In the genomic region with DNA sequence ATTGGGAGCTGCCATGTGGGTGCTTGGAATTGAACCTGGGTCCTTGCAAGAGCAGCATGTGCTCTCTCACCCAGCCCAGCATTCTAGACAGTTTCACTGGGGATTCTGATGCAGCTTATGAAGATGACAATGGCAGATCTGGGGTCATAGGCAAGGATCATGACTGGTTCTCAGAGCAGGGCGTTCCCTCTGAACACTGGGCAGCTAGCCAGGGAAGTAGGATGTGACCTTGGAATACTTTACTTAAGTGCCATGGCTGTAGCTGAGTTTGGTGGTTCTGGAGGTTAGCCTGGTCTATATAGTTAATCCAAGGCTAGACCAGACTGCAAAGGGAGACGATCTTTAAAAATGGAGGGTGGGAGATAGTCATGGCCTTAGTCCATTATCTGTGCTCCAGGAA, we compare ENCODE assay signal across 18 mouse cellular contexts.
"Had no signal": no experiment of that assay in that cellular context is flagged by ENCODE, and none has a peak within 500 bp of the region (broad histone marks: within the 10 kb centered on the region; RNA-seq: fewer than 3 reads in every experiment).

No protein-coding gene starts in this region.

- H3K9me3 ChIP-seq: intestine, embryonic 15.5 days; liver, embryonic 12.5 days; liver, embryonic 15.5 days; lung, embryonic 15.5 days; megakaryocyte, embryonic 14.5 days; midbrain, embryonic 10.5 days; midbrain, embryonic 13.5 days; neural tube, embryonic 13.5 days; stomach, embryonic 15.5 days had no signal

- H3K36me3 ChIP-seq: intestine, embryonic 15.5 days; liver, embryonic 12.5 days; liver, embryonic 15.5 days; lung, embryonic 15.5 days; midbrain, embryonic 10.5 days; midbrain, embryonic 13.5 days; neural tube, embryonic 13.5 days; stomach, embryonic 15.5 days had no signal

- H3K4me3 ChIP-seq: intestine, embryonic 15.5 days; left cerebral cortex, adult 2 months; liver, embryonic 12.5 days; liver, embryonic 15.5 days; lung, embryonic 15.5 days; megakaryocyte, embryonic 14.5 days; midbrain, embryonic 10.5 days; midbrain, embryonic 13.5 days; myocyte; neural tube, embryonic 13.5 days; stomach, embryonic 15.5 days had no signal

- H3K27ac ChIP-seq: intestine, embryonic 15.5 days; kidney, postnatal 0 days; left cerebral cortex, adult 2 months; liver, embryonic 12.5 days; liver, embryonic 15.5 days; lung, embryonic 15.5 days; midbrain, embryonic 10.5 days; midbrain, embryonic 13.5 days; neural tube, embryonic 13.5 days; stomach, embryonic 15.5 days had no signal

- H3K9ac ChIP-seq: intestine, embryonic 15.5 days; liver, embryonic 12.5 days; liver, embryonic 15.5 days; lung, embryonic 15.5 days; midbrain, embryonic 13.5 days; neural tube, embryonic 13.5 days; stomach, embryonic 15.5 days had no signal

- H3K4me2 ChIP-seq: intestine, embryonic 15.5 days; liver, embryonic 12.5 days; liver, embryonic 15.5 days; lung, embryonic 15.5 days; midbrain, embryonic 13.5 days; neural tube, embryonic 13.5 days; stomach, embryonic 15.5 days had no signal

- H3K27me3 ChIP-seq: intestine, embryonic 15.5 days; liver, embryonic 12.5 days; liver, embryonic 15.5 days; lung, embryonic 15.5 days; midbrain, embryonic 13.5 days; neural tube, embryonic 13.5 days; stomach, embryonic 15.5 days had no signal

- H3K4me1 ChIP-seq: intestine, embryonic 15.5 days; liver, embryonic 12.5 days; liver, embryonic 15.5 days; midbrain, embryonic 10.5 days; midbrain, embryonic 13.5 days; neural tube, embryonic 13.5 days; stomach, embryonic 15.5 days had no signal

- ATAC-seq: hindbrain, embryonic 16.5 days; intestine, embryonic 15.5 days; liver, embryonic 12.5 days; midbrain, embryonic 13.5 days; midbrain, embryonic 16.5 days had no signal

- DNase-seq: layer of hippocampus, postnatal 36 days; retina, postnatal 1 day; spleen, adult 18-20 months; thymus, postnatal 25 days had no signal
